Mouse (Mus musculus) stomach, postnatal 0 days (tissue): Measurements from ENCODE around the gene Usp5. TPM values are rescaled to one million over a fixed set of nuclear protein-coding genes. Genes with fewer than 3 reads are reported as not detected.

Experiments used
- ATAC-seq: fragments of 200-750 bp; cut with Nextera tagmentation; 2 replicates; pipeline ENCODE4 v1.8.0; 2017; ENCODE audit not compliant: low FRiP score, low TSS enrichment
- DNase-seq: peaks from one replicate; pipeline ENCODE4 v3.0.0-alpha.2; 2016; ENCODE audit warnings: low spot score
- H3K27ac ChIP-seq: fragments of 300-500 bp; sonication (generic); replicated peaks from 2 replicates; pipeline ENCODE4 v1.5.1; 2014; ENCODE audit warnings: mild to moderate bottlenecking, control low read depth
- H3K27me3 ChIP-seq: fragments of 300-500 bp; sonication (generic); 2 replicates; pipeline ENCODE4 v1.6.1; 2014; ENCODE audit warnings: low read length; ENCODE audit not compliant: control insufficient read depth, insufficient read depth
- H3K36me3 ChIP-seq: fragments of 300-500 bp; sonication (generic); 2 replicates; pipeline ENCODE4 v1.6.1; 2014; ENCODE audit warnings: low read length, mixed read lengths; ENCODE audit not compliant: control insufficient read depth, insufficient read depth
- H3K4me1 ChIP-seq: fragments of 300-500 bp; sonication (generic); replicated peaks from 2 replicates; pipeline ENCODE4 v1.6.1; 2014; ENCODE audit warnings: antibody characterized with exemption; ENCODE audit not compliant: control insufficient read depth, insufficient read depth
- H3K4me2 ChIP-seq: fragments of 300-500 bp; sonication (generic); replicated peaks from 2 replicates; pipeline ENCODE4 v1.6.1; 2014; ENCODE audit warnings: low read depth, mild to moderate bottlenecking, control low read depth, moderate library complexity
- H3K4me3 ChIP-seq: fragments of 300-500 bp; sonication (generic); 2 replicates; pipeline ENCODE4 v1.5.1; 2014; ENCODE audit warnings: low read depth, low read length, control low read depth
- H3K9ac ChIP-seq: fragments of 300-500 bp; sonication (generic); 2 replicates; pipeline ENCODE4 v1.6.1; 2014; ENCODE audit warnings: mild to moderate bottlenecking, low read length, control low read depth, mixed read lengths
- H3K9me3 ChIP-seq: fragments of 300-500 bp; sonication (generic); 2 replicates; pipeline ENCODE4 v1.6.1; 2016; ENCODE audit warnings: low read length; ENCODE audit not compliant: control insufficient read depth
- CTCF ChIP-seq: IDR thresholded peaks from 2 replicates; pipeline ENCODE4 v1.5.1; 2016; ENCODE audit warnings: antibody characterized with exemption, low read depth, mild to moderate bottlenecking, moderate library complexity
- EP300 ChIP-seq: optimal IDR thresholded peaks from 2 replicates; pipeline ENCODE3; 2016; ENCODE audit warnings: antibody characterized with exemption
- WGBS: fragments of 180-500 bp; shearing (Covaris S2); extraction: QIAGEN DNeasy Blood & Tissue Kit; methylation state at CpG from one replicate; pipeline ENCODE4 v1.1.7; 2014; 5-methylcytosine and 5-hydroxymethylcytosine counted together
- polyA plus RNA-seq: library from polyadenylated mRNA; unstranded; fragments of >200 nt; fragmentation: Nextera tagmentation; extraction: Ambion mirVana; gene quantifications from 2 replicates; pipeline ENCODE4 v1.2.1, GENCODE M21; 2015

The Usp5 gene
- polyA plus RNA-seq, 1 experiment from 2014 or later = 60.3 TPM

DNA sequence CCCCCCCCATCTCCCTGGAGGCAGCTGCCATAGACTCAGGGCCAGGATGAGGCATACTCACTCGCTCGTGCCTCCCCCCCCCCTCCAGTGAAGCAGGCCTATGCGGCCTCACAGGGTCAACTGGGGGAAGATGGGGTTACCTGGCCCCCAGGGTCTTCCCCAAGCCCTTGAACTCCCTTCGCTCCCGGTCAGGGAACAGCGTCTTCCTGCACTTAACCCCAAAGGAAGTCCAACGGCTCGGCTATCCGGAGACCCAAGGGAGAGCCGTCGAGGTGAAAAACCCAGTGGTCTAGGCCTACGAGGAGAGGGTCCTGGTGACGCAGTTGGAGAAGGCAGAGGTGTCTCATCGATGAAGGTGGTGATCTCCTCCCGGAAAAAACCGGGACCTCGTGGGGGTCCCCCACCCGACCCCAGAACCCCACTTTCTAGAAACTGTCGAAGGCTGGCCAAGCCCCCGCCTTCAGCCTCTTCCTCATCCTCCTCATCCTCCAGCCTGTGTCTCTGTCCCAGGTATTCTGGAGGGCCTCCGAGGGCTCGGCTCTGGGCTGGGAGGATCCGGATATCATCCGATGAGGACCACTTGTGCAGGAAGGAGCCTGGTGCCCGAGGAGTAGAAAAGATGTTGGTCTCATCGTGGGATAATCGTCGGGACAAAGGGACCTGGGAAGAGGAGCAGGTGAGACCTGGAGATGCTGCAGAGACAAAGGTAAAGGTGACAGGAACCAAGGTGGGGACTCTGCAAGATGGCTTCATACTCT lies 29.5 kb upstream of the Usp5 start:
- H3K27me3 ChIP-seq = no peaks in the 10 kb centered on the region; the same call in 1 of the 2 replicates
- DNase-seq (no peak), ATAC-seq (no peak)
- no peak for TF ChIP-seq CTCF
- TF ChIP-seq EP300 = no peak
- no peak overlapping the region for H3K9ac ChIP-seq
- no peaks in the 10 kb centered on the region for H3K36me3 ChIP-seq
- no peak overlapping the region for H3K27ac ChIP-seq
- no peaks in the 10 kb centered on the region for H3K4me1 ChIP-seq
- no peak overlapping the region for H3K4me2 ChIP-seq
- H3K9me3 ChIP-seq = no peaks in the 10 kb centered on the region
- H3K4me3 ChIP-seq = no peak overlapping the region
- WGBS = 72% methylated on average over 28 of the region's 28 CpGs

DNA sequence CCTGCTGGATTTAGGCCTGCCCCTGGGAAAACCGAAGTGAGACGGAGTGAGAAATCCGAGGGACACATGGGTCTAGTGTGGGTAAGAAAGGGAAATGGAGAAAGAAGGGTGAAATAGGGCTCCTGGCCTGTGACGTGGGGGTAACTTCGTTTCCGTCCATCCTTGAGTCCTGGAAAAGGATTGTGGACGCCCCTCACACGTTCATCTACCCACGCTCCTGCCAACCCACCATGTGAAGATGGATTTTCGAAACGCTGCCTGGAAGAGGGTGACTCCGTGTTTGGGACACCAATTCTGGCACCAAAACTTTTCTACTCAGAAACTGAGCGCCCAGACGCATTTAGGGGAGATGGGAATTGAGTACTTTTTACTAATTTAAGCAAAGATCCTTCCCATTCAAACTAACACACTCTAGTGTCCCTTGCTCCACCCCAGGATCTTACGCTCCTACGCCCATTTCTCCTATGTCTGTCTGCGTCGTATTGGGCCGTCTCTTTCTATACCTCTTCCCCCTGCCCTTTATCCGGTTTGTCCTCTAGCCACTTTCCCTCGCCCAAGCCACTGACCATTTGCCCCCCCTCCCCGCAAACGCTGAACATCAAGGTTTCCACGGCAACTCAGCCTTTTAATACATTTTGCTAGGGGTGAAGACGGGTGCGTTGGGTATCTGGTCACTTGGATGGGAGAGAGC lies 28.7 kb upstream of the Usp5 start:
- no peaks in the 10 kb centered on the region; the same call in 1 of the 2 replicates for H3K27me3 ChIP-seq
- H3K27ac ChIP-seq = 0 out of 2 replicates have a peak overlapping the region, but pooled peaks have one; percentile 13
- H3K4me2 ChIP-seq = peak overlapping the region; percentile 82
- DNase-seq = no peak
- ATAC-seq = no peak
- no peaks in the 10 kb centered on the region for H3K36me3 ChIP-seq
- TF ChIP-seq EP300 (no peak), CTCF (no peak)
- H3K9me3 ChIP-seq = no peaks in the 10 kb centered on the region
- 29% methylated on average over 26 of the region's 26 CpGs for WGBS
- H3K4me3 ChIP-seq = peak overlapping the region; percentile 72
- no peaks in the 10 kb centered on the region for H3K4me1 ChIP-seq
- no peak overlapping the region for H3K9ac ChIP-seq

DNA sequence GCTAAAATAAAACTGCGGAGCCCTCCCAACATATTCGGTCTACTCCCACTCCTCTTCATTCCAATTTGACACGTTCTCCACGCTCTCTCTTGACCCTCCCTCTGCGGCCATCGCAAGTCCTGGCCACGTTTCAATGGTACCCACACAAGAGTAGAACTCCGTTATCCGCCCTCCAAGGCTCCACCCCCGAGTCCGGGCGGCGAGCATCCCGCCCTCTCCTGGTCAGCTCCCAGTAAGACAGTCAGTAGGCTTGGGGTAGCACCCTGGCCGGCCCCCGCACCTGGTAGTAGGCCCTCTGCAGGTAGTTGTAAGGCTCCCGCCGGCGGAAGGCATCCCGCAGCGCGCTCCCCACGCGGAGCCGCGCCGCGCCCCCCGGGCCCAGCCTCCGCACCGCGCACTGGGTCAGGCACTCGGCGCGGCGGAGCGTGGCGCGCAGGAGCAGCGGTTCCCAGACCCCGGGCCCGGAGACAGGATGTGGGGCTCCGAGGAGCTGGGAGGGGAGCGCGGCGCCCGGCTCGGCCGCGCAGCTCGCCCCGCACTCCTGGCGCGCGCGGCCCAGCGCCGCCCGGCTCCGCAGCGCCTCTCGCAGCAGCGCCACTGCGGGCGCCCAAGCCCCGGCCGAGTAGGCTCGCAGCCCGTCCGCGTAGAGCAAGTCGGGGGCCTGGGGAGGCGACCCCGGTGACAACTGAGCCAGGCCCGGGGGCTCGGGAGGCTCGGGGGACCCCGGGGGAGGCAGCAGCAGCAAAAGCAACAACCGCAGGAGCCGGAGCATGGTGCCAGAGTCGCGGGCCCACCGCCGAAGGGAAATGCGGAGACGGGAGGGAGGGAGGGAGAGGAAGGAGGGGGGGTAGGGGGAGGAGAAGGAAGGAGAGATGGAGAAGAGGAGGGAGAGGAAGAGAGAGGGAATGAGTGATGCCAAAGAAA lies 27.9 kb upstream of the Usp5 start, which contains the start of gene P3h3:
TSS of gene P3h3 (minus strand) at position 837 of the 924 bp plus-strand sequence.
- DNase-seq = peak; percentile 82
- peak within 1 kb of the TSS; percentile 87 for H3K9ac ChIP-seq
- no peaks in the 10 kb centered on the region for H3K4me1 ChIP-seq
- TF ChIP-seq EP300 (no peak), CTCF (peak; percentile 83)
- no peaks in the 10 kb centered on the region; the same call in 1 of the 2 replicates for H3K27me3 ChIP-seq
- H3K9me3 ChIP-seq = no peaks in the 10 kb centered on the region
- no peaks in the 10 kb centered on the region for H3K36me3 ChIP-seq
- WGBS = under 1% methylated on average over 65 of the region's 86 CpGs
- peak within 1 kb of the TSS; percentile 82 for H3K4me2 ChIP-seq
- H3K27ac ChIP-seq = peak within 1 kb of the TSS; percentile 90
- peak; percentile 84 for ATAC-seq
- peak within 1 kb of the TSS; percentile 72 for H3K4me3 ChIP-seq

DNA sequence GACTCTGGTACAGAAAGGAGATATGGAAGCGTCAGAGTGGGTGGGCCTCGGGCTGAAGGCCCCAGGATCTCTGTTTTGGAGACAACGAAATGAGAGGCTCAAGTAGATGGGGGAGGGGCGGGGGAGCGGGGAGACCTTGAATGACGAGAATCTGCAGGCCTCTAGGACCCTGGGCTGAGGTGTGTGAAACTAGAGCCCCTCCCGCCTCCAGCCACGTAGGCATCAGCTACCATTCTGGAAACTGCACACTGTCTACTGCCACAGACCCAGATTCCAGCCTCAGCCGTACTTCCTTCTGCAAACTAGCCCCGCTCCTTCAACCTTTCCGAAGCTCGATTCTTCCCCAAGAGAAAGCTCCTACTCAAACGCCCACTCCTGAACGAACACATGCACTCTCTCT lies 27.0 kb upstream of the Usp5 start:
- Histone ChIP-seq H3K9ac (no peak overlapping the region), H3K4me1 (no peaks in the 10 kb centered on the region), H3K4me3 (peak overlapping the region; percentile 72), H3K27ac (no peak overlapping the region), H3K36me3 (no peaks in the 10 kb centered on the region), H3K27me3 (no peaks in the 10 kb centered on the region), H3K4me2 (peak overlapping the region; percentile 82), H3K9me3 (no peaks in the 10 kb centered on the region)
- DNase-seq = no peak
- ATAC-seq = 0 out of 2 replicates have a peak, but pooled peaks have one; percentile 21
- WGBS = 10% methylated on average over 14 of the region's 14 CpGs
- no peak for TF ChIP-seq EP300
- no peak for TF ChIP-seq CTCF

DNA sequence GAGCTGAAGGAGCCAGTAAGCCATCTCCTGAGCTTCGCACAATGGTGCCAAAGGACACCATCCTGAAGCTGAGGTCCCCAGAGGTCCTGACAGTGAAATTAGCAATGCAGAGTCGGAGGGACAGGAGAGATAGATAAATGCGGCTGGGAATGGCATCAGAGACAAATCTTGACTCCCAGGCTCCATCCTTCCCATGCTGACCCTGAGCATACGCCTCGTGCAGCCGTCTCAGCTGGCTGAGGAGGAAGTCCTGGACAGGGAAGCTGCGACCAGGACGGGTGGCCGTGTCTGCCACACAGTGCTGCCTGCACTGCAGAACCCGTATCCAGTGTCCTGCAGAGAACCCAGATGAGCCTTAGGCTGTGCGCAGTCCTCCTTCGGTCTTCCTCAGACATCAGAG lies 25.4 kb upstream of the Usp5 start:
- 72% methylated on average over 12 of the region's 12 CpGs for WGBS
- H3K27ac ChIP-seq = no peak overlapping the region

More for the DNA sequence above, 25.4 kb upstream of the Usp5 start:
- no peak for DNase-seq
- H3K9me3 ChIP-seq = no peaks in the 10 kb centered on the region
- no peaks in the 10 kb centered on the region for H3K4me1 ChIP-seq
- no peak overlapping the region for H3K4me2 ChIP-seq
- TF ChIP-seq CTCF (no peak), EP300 (no peak)
- H3K4me3 ChIP-seq = no peak overlapping the region
- ATAC-seq = no peak
- H3K9ac ChIP-seq = 0 out of 2 replicates have a peak overlapping the region, but pooled peaks have one; percentile 18
- H3K27me3 ChIP-seq = no peaks in the 10 kb centered on the region
- H3K36me3 ChIP-seq = no peaks in the 10 kb centered on the region
